Mouse (Mus musculus): ENCODE results near the gene Nsfl1c. TPM values are rescaled to one million over a fixed set of nuclear protein-coding genes. Genes with fewer than 3 reads are reported as not detected.
A peak's percentile ranks its signal among the peaks of the same experiment; 100 is the strongest.
"Not testable (repeated sequence)": the region's sequence is repeated elsewhere in the genome, so short reads cannot be mapped to it uniquely, and the experiment has no call there.

The Nsfl1c gene
- polyA plus RNA-seq (2014; fragmentation: Nextera tagmentation; extraction: Ambion mirVana), result 282 and 286 TPM in 2 replicates

- 0 out of 2 replicates have a peak, but pooled peaks cover 2% of the 10 kb centered on the region for H3K4me1 ChIP-seq (replicated peaks; ENCODE audit: control insufficient read depth, insufficient read depth, low read length)
- ATAC-seq (replicated peaks; ENCODE audit: low FRiP score) (peak; percentile 100), DNase-seq (ENCODE audit: low spot score) (peak; percentile 97)
- H3K36me3 ChIP-seq (ENCODE audit: control insufficient read depth, insufficient read depth, low read length), result no peaks in the 10 kb centered on the region; the same call in 1 of the 2 replicates
- no peaks in the 10 kb centered on the region for H3K27me3 ChIP-seq (ENCODE audit: control insufficient read depth, insufficient read depth, low read length)
- peak within 1 kb of the TSS; percentile 65 for H3K4me2 ChIP-seq (ENCODE audit: low read depth, low read length, severe bottlenecking)
- peak within 1 kb of the TSS; percentile 86 for H3K4me3 ChIP-seq (ENCODE audit: low read depth, low read length)
- WGBS, result under 1% methylated on average over 72 of the region's 73 CpGs
- H3K27ac ChIP-seq (ENCODE audit: low read depth, low read length), result no peak within 1 kb of the TSS
- no peaks in the 10 kb centered on the region for H3K9me3 ChIP-seq (ENCODE audit: control insufficient read depth, low read length)
- peak within 1 kb of the TSS; percentile 85 for H3K9ac ChIP-seq (ENCODE audit: low read length)
These were observed at the start of gene Nsfl1c for GRCm38 (mm10) chr2:151494035-151494803. Nsfl1c (plus strand) TSS chr2:151494182.

GRCm38 (mm10) chr2:151476053-151476452 is 17.9 kb upstream of the Nsfl1c start, which contains the start of gene 4921509C19Rik:
4921509C19Rik (minus strand) TSS chr2:151476153.
- not testable (repeated sequence) for H3K9me3 ChIP-seq (ENCODE audit: control insufficient read depth, low read length); H3K27me3 ChIP-seq (ENCODE audit: control insufficient read depth, insufficient read depth, low read length); ATAC-seq (replicated peaks; ENCODE audit: low FRiP score); H3K9ac ChIP-seq (ENCODE audit: low read length); H3K4me1 ChIP-seq (replicated peaks; ENCODE audit: control insufficient read depth, insufficient read depth, low read length); H3K4me2 ChIP-seq (ENCODE audit: low read depth, low read length, severe bottlenecking); DNase-seq (ENCODE audit: low spot score); H3K36me3 ChIP-seq (ENCODE audit: control insufficient read depth, insufficient read depth, low read length); H3K27ac ChIP-seq (ENCODE audit: low read depth, low read length); H3K4me3 ChIP-seq (ENCODE audit: low read depth, low read length)
- 89% methylated on average over 5 of the region's 5 CpGs for WGBS

- Histone ChIP-seq H3K9ac (ENCODE audit: low read length) (no peak overlapping the region), H3K4me1 (replicated peaks; ENCODE audit: control insufficient read depth, insufficient read depth, low read length) (no peaks in the 10 kb centered on the region), H3K36me3 (ENCODE audit: control insufficient read depth, insufficient read depth, low read length) (no peaks in the 10 kb centered on the region), H3K27me3 (ENCODE audit: control insufficient read depth, insufficient read depth, low read length) (no peaks in the 10 kb centered on the region), H3K27ac (ENCODE audit: low read depth, low read length) (no peak overlapping the region), H3K9me3 (ENCODE audit: control insufficient read depth, low read length) (no peaks in the 10 kb centered on the region), H3K4me3 (ENCODE audit: low read depth, low read length) (no peak overlapping the region), H3K4me2 (ENCODE audit: low read depth, low read length, severe bottlenecking) (no peak overlapping the region)
- ATAC-seq (replicated peaks; ENCODE audit: low FRiP score) (no peak), DNase-seq (ENCODE audit: low spot score) (no peak)
These were observed 7.5 kb upstream of the Nsfl1c start for GRCm38 (mm10) chr2:151486496-151486895.

- WGBS, result 35% methylated on average over 3 of the region's 3 CpGs
- DNase-seq (ENCODE audit: low spot score) (no peak), ATAC-seq (replicated peaks; ENCODE audit: low FRiP score) (no peak)
- Histone ChIP-seq H3K9me3 (ENCODE audit: control insufficient read depth, low read length) (no peaks in the 10 kb centered on the region), H3K27me3 (ENCODE audit: control insufficient read depth, insufficient read depth, low read length) (no peaks in the 10 kb centered on the region), H3K4me1 (replicated peaks; ENCODE audit: control insufficient read depth, insufficient read depth, low read length) (0 out of 2 replicates have a peak, but pooled peaks cover 2% of the 10 kb centered on the region), H3K27ac (ENCODE audit: low read depth, low read length) (no peak overlapping the region), H3K9ac (ENCODE audit: low read length) (no peak overlapping the region), H3K4me3 (ENCODE audit: low read depth, low read length) (no peak overlapping the region), H3K36me3 (ENCODE audit: control insufficient read depth, insufficient read depth, low read length) (no peaks in the 10 kb centered on the region; the same call in 1 of the 2 replicates), H3K4me2 (ENCODE audit: low read depth, low read length, severe bottlenecking) (no peak overlapping the region)
These were observed 4.4 kb downstream of the Nsfl1c start for GRCm38 (mm10) chr2:151498358-151498757.

- no peaks in the 10 kb centered on the region for H3K4me1 ChIP-seq (replicated peaks; ENCODE audit: control insufficient read depth, insufficient read depth, low read length)
- H3K36me3 ChIP-seq (ENCODE audit: control insufficient read depth, insufficient read depth, low read length), result no peaks in the 10 kb centered on the region; the same call in 1 of the 2 replicates
- H3K9ac ChIP-seq (ENCODE audit: low read length), result no peak overlapping the region
- H3K4me3 ChIP-seq (ENCODE audit: low read depth, low read length), result no peak overlapping the region
- no peak overlapping the region for H3K4me2 ChIP-seq (ENCODE audit: low read depth, low read length, severe bottlenecking)
- WGBS, result 93% methylated on average over 6 of the region's 6 CpGs
- no peaks in the 10 kb centered on the region for H3K9me3 ChIP-seq (ENCODE audit: control insufficient read depth, low read length)
- DNase-seq (ENCODE audit: low spot score) (no peak), ATAC-seq (replicated peaks; ENCODE audit: low FRiP score) (no peak)
- H3K27ac ChIP-seq (ENCODE audit: low read depth, low read length), result no peak overlapping the region
- H3K27me3 ChIP-seq (ENCODE audit: control insufficient read depth, insufficient read depth, low read length), result no peaks in the 10 kb centered on the region
These were observed 6.5 kb downstream of the Nsfl1c start for GRCm38 (mm10) chr2:151500442-151501007.

GRCm38 (mm10) chr2:151504226-151504625 is 10.2 kb downstream of the Nsfl1c start:
- no peaks in the 10 kb centered on the region for H3K4me1 ChIP-seq (replicated peaks; ENCODE audit: control insufficient read depth, insufficient read depth, low read length)
- H3K27me3 ChIP-seq (ENCODE audit: control insufficient read depth, insufficient read depth, low read length), result no peaks in the 10 kb centered on the region
- ATAC-seq (replicated peaks; ENCODE audit: low FRiP score), result no peak
- H3K4me2 ChIP-seq (ENCODE audit: low read depth, low read length, severe bottlenecking), result no peak overlapping the region
- peaks cover 10% of the 10 kb centered on the region for H3K36me3 ChIP-seq (ENCODE audit: control insufficient read depth, insufficient read depth, low read length)
- no peak overlapping the region for H3K4me3 ChIP-seq (ENCODE audit: low read depth, low read length)
- H3K9ac ChIP-seq (ENCODE audit: low read length), result no peak overlapping the region
- DNase-seq (ENCODE audit: low spot score), result no peak
- 77% methylated on average over 4 of the region's 4 CpGs for WGBS
- H3K9me3 ChIP-seq (ENCODE audit: control insufficient read depth, low read length), result no peaks in the 10 kb centered on the region
- no peak overlapping the region for H3K27ac ChIP-seq (ENCODE audit: low read depth, low read length)

GRCm38 (mm10) chr2:151512199-151512598 is 18.2 kb downstream of the Nsfl1c start:
- Histone ChIP-seq H3K27me3 (ENCODE audit: control insufficient read depth, insufficient read depth, low read length) (no peaks in the 10 kb centered on the region), H3K4me2 (ENCODE audit: low read depth, low read length, severe bottlenecking) (no peak overlapping the region), H3K36me3 (ENCODE audit: control insufficient read depth, insufficient read depth, low read length) (peaks cover 14% of the 10 kb centered on the region), H3K4me1 (replicated peaks; ENCODE audit: control insufficient read depth, insufficient read depth, low read length) (no peaks in the 10 kb centered on the region), H3K4me3 (ENCODE audit: low read depth, low read length) (no peak overlapping the region), H3K9me3 (ENCODE audit: control insufficient read depth, low read length) (no peaks in the 10 kb centered on the region), H3K27ac (ENCODE audit: low read depth, low read length) (no peak overlapping the region), H3K9ac (ENCODE audit: low read length) (no peak overlapping the region)
- DNase-seq (ENCODE audit: low spot score) (no peak), ATAC-seq (replicated peaks; ENCODE audit: low FRiP score) (no peak)

GRCm38 (mm10) chr2:151513525-151514285 is 19.7 kb downstream of the Nsfl1c start:
- H3K4me1 ChIP-seq (replicated peaks; ENCODE audit: control insufficient read depth, insufficient read depth, low read length), result no peaks in the 10 kb centered on the region
- WGBS, result 87% methylated on average over 3 of the region's 3 CpGs
- ATAC-seq (replicated peaks; ENCODE audit: low FRiP score) (no peak), DNase-seq (ENCODE audit: low spot score) (no peak)
- no peak overlapping the region for H3K9ac ChIP-seq (ENCODE audit: low read length)
- H3K27me3 ChIP-seq (ENCODE audit: control insufficient read depth, insufficient read depth, low read length), result no peaks in the 10 kb centered on the region
- H3K36me3 ChIP-seq (ENCODE audit: control insufficient read depth, insufficient read depth, low read length), result peaks cover 10% of the 10 kb centered on the region
- H3K9me3 ChIP-seq (ENCODE audit: control insufficient read depth, low read length), result no peaks in the 10 kb centered on the region
- H3K4me2 ChIP-seq (ENCODE audit: low read depth, low read length, severe bottlenecking), result no peak overlapping the region
- no peak overlapping the region for H3K4me3 ChIP-seq (ENCODE audit: low read depth, low read length)
- H3K27ac ChIP-seq (ENCODE audit: low read depth, low read length), result no peak overlapping the region

All from forebrain, embryonic 11.5 days (tissue).